Mouse (Mus musculus): ENCODE measurements around the gene Arpp19. TPM values are rescaled to one million over a fixed set of nuclear protein-coding genes. Genes with fewer than 3 reads are reported as not detected.
A peak's percentile ranks its signal among the peaks of the same experiment; 100 is the strongest.

Gene Arpp19
- polyA plus RNA-seq (2012; ENCODE audit: insufficient read depth, low replicate concordance) = 6.1 and 31.5 TPM in 2 replicates

- TF ChIP-seq GATA1 (IDR thresholded peaks at IDR 0.05; ENCODE audit: borderline replicate concordance, low read length) (no peak), FLI1 (IDR thresholded peaks at IDR 0.05; ENCODE audit: low read length) (no peak)
- H3K27me3 ChIP-seq (replicated peaks) = no peaks in the 10 kb centered on the region
- H3K36me3 ChIP-seq (replicated peaks; ENCODE audit: low read length) = peaks cover 10% of the 10 kb centered on the region
- H3K4me3 ChIP-seq (replicated peaks) = peak within 1 kb of the TSS; percentile 96
- H3K9me3 ChIP-seq = no peaks in the 10 kb centered on the region
- peaks cover 65% of the 10 kb centered on the region for H3K4me1 ChIP-seq
These were observed at the start of gene Arpp19 for GRCm38 (mm10) chr9:75037451-75038356. Gene Arpp19, plus strand, starts transcription at chr9:75037614.

GRCm38 (mm10) chr9:74988893-74989460, 48.4 kb upstream of the Arpp19 start:
- Histone ChIP-seq H3K4me1 (peaks cover 85% of the 10 kb centered on the region), H3K27me3 (replicated peaks) (no peaks in the 10 kb centered on the region), H3K36me3 (replicated peaks; ENCODE audit: low read length) (peaks cover 83% of the 10 kb centered on the region), H3K4me3 (replicated peaks) (no peak overlapping the region), H3K9me3 (no peaks in the 10 kb centered on the region)
- no peak for TF ChIP-seq FLI1 (IDR thresholded peaks at IDR 0.05; ENCODE audit: low read length)

- H3K9me3 ChIP-seq = no peaks in the 10 kb centered on the region
- no peaks in the 10 kb centered on the region for H3K27me3 ChIP-seq (replicated peaks)
- H3K4me3 ChIP-seq (replicated peaks) = no peak overlapping the region
- TF ChIP-seq FLI1 (IDR thresholded peaks at IDR 0.05; ENCODE audit: low read length) (no peak), GATA1 (IDR thresholded peaks at IDR 0.05; ENCODE audit: borderline replicate concordance, low read length) (no peak)
- peaks cover 85% of the 10 kb centered on the region for H3K36me3 ChIP-seq (replicated peaks; ENCODE audit: low read length)
- H3K4me1 ChIP-seq = peaks cover 86% of the 10 kb centered on the region
These were observed 47.4 kb upstream of the Arpp19 start for GRCm38 (mm10) chr9:74989990-74990389.

- Histone ChIP-seq H3K4me3 (replicated peaks) (peak overlapping the region; percentile 2), H3K27me3 (replicated peaks) (no peaks in the 10 kb centered on the region)
- TF ChIP-seq FLI1 (IDR thresholded peaks at IDR 0.05; ENCODE audit: low read length) (no peak), GATA1 (IDR thresholded peaks at IDR 0.05; ENCODE audit: borderline replicate concordance, low read length) (no peak)
These were observed 42.7 kb upstream of the Arpp19 start for GRCm38 (mm10) chr9:74994611-74995257.

GRCm38 (mm10) chr9:74996349-74996748, 41.1 kb upstream of the Arpp19 start:
- TF ChIP-seq GATA1 (IDR thresholded peaks at IDR 0.05; ENCODE audit: borderline replicate concordance, low read length) (0 out of 3 replicates have a peak, but pooled peaks have one; percentile 11), FLI1 (IDR thresholded peaks at IDR 0.05; ENCODE audit: low read length) (no peak)

More at GRCm38 (mm10) chr9:74994611-74995257, 42.7 kb upstream of the Arpp19 start:
- Histone ChIP-seq H3K4me1 (peaks cover 82% of the 10 kb centered on the region), H3K36me3 (replicated peaks; ENCODE audit: low read length) (peaks cover 72% of the 10 kb centered on the region), H3K9me3 (no peaks in the 10 kb centered on the region)

GRCm38 (mm10) chr9:74997976-74998375, 39.4 kb upstream of the Arpp19 start:
- TF ChIP-seq FLI1 (IDR thresholded peaks at IDR 0.05; ENCODE audit: low read length) (no peak), GATA1 (IDR thresholded peaks at IDR 0.05; ENCODE audit: borderline replicate concordance, low read length) (no peak)
- Histone ChIP-seq H3K4me1 (peaks cover 92% of the 10 kb centered on the region), H3K4me3 (replicated peaks) (no peak overlapping the region), H3K27me3 (replicated peaks) (no peaks in the 10 kb centered on the region), H3K9me3 (no peaks in the 10 kb centered on the region), H3K36me3 (replicated peaks; ENCODE audit: low read length) (peaks cover 70% of the 10 kb centered on the region)

More at GRCm38 (mm10) chr9:74996349-74996748, 41.1 kb upstream of the Arpp19 start:
- H3K9me3 ChIP-seq = no peaks in the 10 kb centered on the region
- no peaks in the 10 kb centered on the region for H3K27me3 ChIP-seq (replicated peaks)
- peaks cover 85% of the 10 kb centered on the region for H3K4me1 ChIP-seq
- H3K4me3 ChIP-seq (replicated peaks) = peak overlapping the region; percentile 79
- H3K36me3 ChIP-seq (replicated peaks; ENCODE audit: low read length) = peaks cover 73% of the 10 kb centered on the region

GRCm38 (mm10) chr9:75001006-75001405, 36.4 kb upstream of the Arpp19 start:
- Histone ChIP-seq H3K4me3 (replicated peaks) (no peak overlapping the region), H3K9me3 (no peaks in the 10 kb centered on the region), H3K4me1 (peaks cover 70% of the 10 kb centered on the region), H3K36me3 (replicated peaks; ENCODE audit: low read length) (peaks cover 74% of the 10 kb centered on the region), H3K27me3 (replicated peaks) (no peaks in the 10 kb centered on the region)
- TF ChIP-seq GATA1 (IDR thresholded peaks at IDR 0.05; ENCODE audit: borderline replicate concordance, low read length) = no peak
- no peak for TF ChIP-seq FLI1 (IDR thresholded peaks at IDR 0.05; ENCODE audit: low read length)

- H3K36me3 ChIP-seq (replicated peaks; ENCODE audit: low read length) = peaks cover 79% of the 10 kb centered on the region
- H3K27me3 ChIP-seq (replicated peaks) = no peaks in the 10 kb centered on the region
- no peak for TF ChIP-seq FLI1 (IDR thresholded peaks at IDR 0.05; ENCODE audit: low read length)
- no peak for TF ChIP-seq GATA1 (IDR thresholded peaks at IDR 0.05; ENCODE audit: borderline replicate concordance, low read length)
- H3K4me3 ChIP-seq (replicated peaks) = no peak overlapping the region
- H3K4me1 ChIP-seq = peaks cover 64% of the 10 kb centered on the region
- no peaks in the 10 kb centered on the region for H3K9me3 ChIP-seq
These were observed 35.7 kb upstream of the Arpp19 start for GRCm38 (mm10) chr9:75001611-75002204.

GRCm38 (mm10) chr9:75002262-75002661, 35.2 kb upstream of the Arpp19 start:
- H3K36me3 ChIP-seq (replicated peaks; ENCODE audit: low read length) = peaks cover 83% of the 10 kb centered on the region
- TF ChIP-seq GATA1 (IDR thresholded peaks at IDR 0.05; ENCODE audit: borderline replicate concordance, low read length) = no peak
- TF ChIP-seq FLI1 (IDR thresholded peaks at IDR 0.05; ENCODE audit: low read length) = no peak
- no peaks in the 10 kb centered on the region for H3K27me3 ChIP-seq (replicated peaks)
- H3K9me3 ChIP-seq = no peaks in the 10 kb centered on the region
- peaks cover 64% of the 10 kb centered on the region for H3K4me1 ChIP-seq
- H3K4me3 ChIP-seq (replicated peaks) = no peak overlapping the region

Data from megakaryocyte, embryonic 14.5 days (primary cell).